8 mouse cellular contexts compared by ENCODE assay signal in the genomic region with DNA sequence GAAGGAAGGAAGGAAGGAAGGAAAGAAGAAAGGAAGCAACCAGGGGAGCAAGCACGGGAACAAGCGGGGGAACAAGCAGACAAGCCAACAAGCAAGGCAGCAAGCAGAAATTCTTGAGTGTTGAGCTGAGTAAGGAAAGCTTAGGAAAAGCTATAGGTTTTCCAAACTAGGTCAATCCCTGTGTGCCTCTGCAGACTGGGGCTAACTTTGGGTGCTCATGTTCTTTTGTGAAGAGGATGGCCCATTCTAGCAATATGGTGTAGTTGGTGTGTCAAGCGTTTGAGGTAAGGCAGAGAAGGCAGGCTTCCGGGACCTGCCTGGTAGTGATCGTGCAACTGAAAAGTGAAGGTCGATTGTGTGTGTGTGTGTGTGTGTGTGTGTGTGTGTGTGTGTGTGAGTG. TPM values are rescaled to one million over a fixed set of nuclear protein-coding genes. Genes with fewer than 3 reads are reported as not detected.
A peak's percentile ranks its signal among the peaks of the same experiment; 100 is the strongest.
DNase-seq lines count a peak whose midpoint lies in the region; ATAC-seq and TF ChIP-seq lines count a peak whose summit lies in the region.

No protein-coding gene starts in this region.

- TF ChIP-seq CTCF in gastrocnemius, adult 2 months (IDR thresholded peaks at IDR 0.05): no peak

- peak; percentile 16 for DNase-seq in gastrocnemius, adult 2 months
- no peak for DNase-seq in gastrocnemius, adult 8-10 months (ENCODE audit: low spot score in 2 of 2)
- peak; percentile 1 for DNase-seq in midbrain, embryonic 14.5 days
- peak; percentile 3 to 4 for DNase-seq in adrenal gland, postnatal 4 days (ENCODE audit: low spot score in 2 of 2)
- peak; percentile 12 for DNase-seq in heart, postnatal 4 days
- DNase-seq in right cerebral cortex, postnatal 4 days: peak; percentile 10

- ATAC-seq in midbrain, embryonic 14.5 days (ENCODE audit: low FRiP score, low TSS enrichment): 0 out of 2 replicates have a peak, but pooled peaks have one; percentile 9
- ATAC-seq in midbrain, embryonic 15.5 days (replicated peaks): no peak
- ATAC-seq in inflammation-experienced regulatory T-cells, adult 6 months: no peak

- H3K4me3 ChIP-seq in gastrocnemius, adult 2 months: no peak overlapping the region
- no peak overlapping the region for H3K4me3 ChIP-seq in midbrain, embryonic 14.5 days (replicated peaks; ENCODE audit: low read depth, low read length)
- no peak overlapping the region for H3K4me3 ChIP-seq in midbrain, embryonic 15.5 days

- no peaks in the 10 kb centered on the region for H3K27me3 ChIP-seq in midbrain, embryonic 14.5 days (ENCODE audit: control insufficient read depth, insufficient read depth, low read length)
- no peaks in the 10 kb centered on the region for H3K27me3 ChIP-seq in midbrain, embryonic 15.5 days (replicated peaks)

- no peak overlapping the region for H3K9ac ChIP-seq in midbrain, embryonic 14.5 days (replicated peaks; ENCODE audit: low read length)
- no peak overlapping the region for H3K9ac ChIP-seq in midbrain, embryonic 15.5 days

- H3K4me1 ChIP-seq in midbrain, embryonic 14.5 days (ENCODE audit: control insufficient read depth, insufficient read depth, low read length): no peaks in the 10 kb centered on the region
- no peaks in the 10 kb centered on the region for H3K4me1 ChIP-seq in midbrain, embryonic 15.5 days

- 92% methylated on average over 6 of the region's 6 CpGs for WGBS in midbrain, embryonic 14.5 days
- WGBS in midbrain, embryonic 15.5 days: 92% methylated on average over 6 of the region's 6 CpGs

- intact Hi-C loops in gastrocnemius, adult 2 months (cut with DNase I): no loop called here

- H3K4me2 ChIP-seq in midbrain, embryonic 14.5 days (ENCODE audit: low read length): no peak overlapping the region
- H3K4me2 ChIP-seq in midbrain, embryonic 15.5 days: no peak overlapping the region

- no peaks in the 10 kb centered on the region for H3K9me3 ChIP-seq in midbrain, embryonic 14.5 days (ENCODE audit: control insufficient read depth, low read length)
- H3K9me3 ChIP-seq in midbrain, embryonic 15.5 days: no peaks in the 10 kb centered on the region

- H3K27ac ChIP-seq in gastrocnemius, adult 2 months: no peak overlapping the region
- H3K27ac ChIP-seq in midbrain, embryonic 14.5 days (replicated peaks; ENCODE audit: low read depth, low read length): no peak overlapping the region
- no peak overlapping the region for H3K27ac ChIP-seq in midbrain, embryonic 15.5 days

- no peaks in the 10 kb centered on the region for H3K36me3 ChIP-seq in midbrain, embryonic 14.5 days (ENCODE audit: control insufficient read depth, insufficient read depth, low read length)
- no peaks in the 10 kb centered on the region for H3K36me3 ChIP-seq in midbrain, embryonic 15.5 days (replicated peaks)

RNA-seq across cellular contexts. Expression of a gene that starts 54.8 kb away (rescaled TPM):
- total RNA-seq in gastrocnemius, adult 2 months (2021): 1 to 10 TPM; 6.6 to 7.4 TPM
- 1 to 10 TPM; 6.3 to 7.3 (median 6.6) TPM for total RNA-seq in gastrocnemius, adult 8-10 months (2022)
- polyA plus RNA-seq in midbrain, embryonic 14.5 days (2014; fragmentation: Nextera tagmentation; extraction: Ambion mirVana): 79.0 and 91.9 TPM in 2 replicates
- polyA plus RNA-seq in midbrain, embryonic 15.5 days (2015; fragmentation: Nextera tagmentation; extraction: Ambion mirVana): 69.0 and 78.7 TPM in 2 replicates
- 10 to 100 TPM; 51.2 to 59.1 TPM for total RNA-seq in adrenal gland, postnatal 4 days (2021)
- 10 to 100 TPM; 73.5 to 81.2 TPM for total RNA-seq in heart, postnatal 4 days (2021)
- 10 to 100 TPM; 41.2 to 67.6 (median 43.2) TPM for polyA plus RNA-seq in inflammation-experienced regulatory T-cells, adult 6 months (2017; shearing (Covaris generic))

Comparison
In these comparisons a context has a peak if more than half of its experiments do, and no peak if none do; other contexts are left out.
1. DNase-seq: peak in gastrocnemius, adult 2 months (single experiment), midbrain, embryonic 14.5 days (single experiment), adrenal gland, postnatal 4 days (2 of 2), heart, postnatal 4 days (single experiment) and right cerebral cortex, postnatal 4 days (single experiment); none in gastrocnemius, adult 8-10 months (0 of 2).
2. RNA of a gene that starts 54.8 kb away (total RNA-seq): 73.5 to 81.2 TPM in heart, postnatal 4 days and 51.2 to 59.1 TPM in adrenal gland, postnatal 4 days; 6.6 to 7.4 TPM in gastrocnemius, adult 2 months and 6.3 to 7.3 TPM in gastrocnemius, adult 8-10 months; every median in the first group is over 4 times any median in the second.